Mouse (Mus musculus): ENCODE measurements around the gene Rnf214. TPM values are rescaled to one million over a fixed set of nuclear protein-coding genes. Genes with fewer than 3 reads are reported as not detected.

Rnf214 gene
- polyA plus RNA-seq, 1 experiment from 2014 or later, result 50.5 TPM

DNA sequence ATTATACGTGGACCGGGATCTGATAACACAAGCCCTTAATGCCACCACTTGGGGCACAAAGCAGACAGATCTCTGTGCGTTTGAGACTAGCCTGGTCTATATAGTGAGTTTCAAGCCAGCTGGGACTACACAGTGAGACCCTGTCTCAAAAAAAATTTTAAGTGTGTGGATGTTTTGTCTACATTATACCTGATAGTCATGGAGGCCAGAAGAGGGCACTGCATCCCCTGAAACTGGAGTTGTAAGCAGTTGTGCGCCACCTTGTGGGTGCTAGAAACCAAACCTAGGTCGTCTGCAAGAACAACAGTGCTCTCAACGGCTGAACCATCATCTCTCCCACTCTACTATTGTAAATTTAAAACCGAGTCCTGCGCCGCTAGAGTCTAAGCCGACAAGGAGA lies 77.6 kb downstream of the Rnf214 start:
- H3K4me2 ChIP-seq (replicated peaks; ENCODE audit: low read depth, low read length), result peak overlapping the region; percentile 84
- no peak for ATAC-seq (ENCODE audit: low FRiP score, low TSS enrichment)
- H3K4me3 ChIP-seq (ENCODE audit: low read length), result peak overlapping the region; percentile 79
- no peak overlapping the region for H3K9ac ChIP-seq (replicated peaks; ENCODE audit: low read length)
- no peak overlapping the region for H3K27ac ChIP-seq (ENCODE audit: low read length)
- H3K9me3 ChIP-seq (ENCODE audit: low read length), result peaks cover 8% of the 10 kb centered on the region
- WGBS, result 30% methylated on average over 10 of the region's 10 CpGs
- no peaks in the 10 kb centered on the region for H3K27me3 ChIP-seq (ENCODE audit: insufficient read depth, low read length)
- H3K4me1 ChIP-seq (ENCODE audit: insufficient read depth, low read length), result peaks cover 12% of the 10 kb centered on the region
- H3K36me3 ChIP-seq (ENCODE audit: insufficient read depth, low read length), result no peaks in the 10 kb centered on the region

GRCm38 (mm10) chr9:45828291-45828963 lies 78.3 kb downstream of the Rnf214 start, which contains the start of gene Cep164:
Gene Cep164, minus strand, starts transcription at chr9:45828691.
- Histone ChIP-seq H3K4me2 (replicated peaks; ENCODE audit: low read depth, low read length) (peak within 1 kb of the TSS; percentile 84), H3K27me3 (ENCODE audit: insufficient read depth, low read length) (no peaks in the 10 kb centered on the region), H3K9me3 (ENCODE audit: low read length) (peaks cover 8% of the 10 kb centered on the region), H3K4me3 (ENCODE audit: low read length) (peak within 1 kb of the TSS; percentile 79), H3K4me1 (ENCODE audit: insufficient read depth, low read length) (peaks cover 12% of the 10 kb centered on the region), H3K9ac (replicated peaks; ENCODE audit: low read length) (peak within 1 kb of the TSS; percentile 76), H3K27ac (ENCODE audit: low read length) (peak within 1 kb of the TSS; percentile 82), H3K36me3 (ENCODE audit: insufficient read depth, low read length) (no peaks in the 10 kb centered on the region)
- under 1% methylated on average over 31 of the region's 31 CpGs for WGBS
- peak; percentile 97 for ATAC-seq (ENCODE audit: low FRiP score, low TSS enrichment)

DNA sequence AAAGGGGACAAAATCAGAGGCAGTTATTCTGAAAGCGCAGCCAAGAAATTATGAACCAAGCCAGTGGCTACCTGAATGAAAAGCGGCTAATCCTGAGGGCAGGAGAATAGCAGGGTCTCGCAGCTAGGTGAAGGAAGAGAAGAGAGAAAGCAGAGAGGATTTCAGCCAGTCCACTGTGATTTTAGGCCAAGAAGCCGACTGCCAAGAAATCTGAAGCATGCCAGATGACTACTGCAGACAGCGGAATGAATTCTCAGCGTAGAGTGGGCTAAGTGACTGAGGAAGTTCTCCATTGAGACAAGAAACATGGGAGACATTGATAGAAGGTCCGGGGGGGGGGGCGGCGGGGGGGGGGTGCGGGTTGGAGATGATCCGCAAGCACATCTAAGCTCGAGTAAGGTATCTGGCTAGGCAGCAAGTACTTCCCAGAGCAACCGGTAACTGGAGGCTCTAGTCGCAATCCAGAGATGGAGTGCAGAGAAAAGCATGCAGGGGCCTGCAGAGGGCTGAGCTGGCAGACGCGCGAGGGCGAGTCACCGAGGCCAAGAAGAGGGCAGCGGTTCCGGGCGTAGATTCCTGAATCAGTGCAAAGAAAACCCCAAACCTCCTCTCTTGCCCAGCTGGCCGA lies 78.9 kb downstream of the Rnf214 start:
- Histone ChIP-seq H3K27me3 (ENCODE audit: insufficient read depth, low read length) (no peaks in the 10 kb centered on the region), H3K4me3 (ENCODE audit: low read length) (peak overlapping the region; percentile 79), H3K9ac (replicated peaks; ENCODE audit: low read length) (peak overlapping the region; percentile 76), H3K27ac (ENCODE audit: low read length) (peak overlapping the region; percentile 82), H3K4me1 (ENCODE audit: insufficient read depth, low read length) (peaks cover 12% of the 10 kb centered on the region), H3K9me3 (ENCODE audit: low read length) (peaks cover 8% of the 10 kb centered on the region), H3K36me3 (ENCODE audit: insufficient read depth, low read length) (no peaks in the 10 kb centered on the region), H3K4me2 (replicated peaks; ENCODE audit: low read depth, low read length) (peak overlapping the region; percentile 84)
- ATAC-seq (ENCODE audit: low FRiP score, low TSS enrichment), result peak; percentile 40
- WGBS, result 7% methylated on average over 21 of the region's 23 CpGs

DNA sequence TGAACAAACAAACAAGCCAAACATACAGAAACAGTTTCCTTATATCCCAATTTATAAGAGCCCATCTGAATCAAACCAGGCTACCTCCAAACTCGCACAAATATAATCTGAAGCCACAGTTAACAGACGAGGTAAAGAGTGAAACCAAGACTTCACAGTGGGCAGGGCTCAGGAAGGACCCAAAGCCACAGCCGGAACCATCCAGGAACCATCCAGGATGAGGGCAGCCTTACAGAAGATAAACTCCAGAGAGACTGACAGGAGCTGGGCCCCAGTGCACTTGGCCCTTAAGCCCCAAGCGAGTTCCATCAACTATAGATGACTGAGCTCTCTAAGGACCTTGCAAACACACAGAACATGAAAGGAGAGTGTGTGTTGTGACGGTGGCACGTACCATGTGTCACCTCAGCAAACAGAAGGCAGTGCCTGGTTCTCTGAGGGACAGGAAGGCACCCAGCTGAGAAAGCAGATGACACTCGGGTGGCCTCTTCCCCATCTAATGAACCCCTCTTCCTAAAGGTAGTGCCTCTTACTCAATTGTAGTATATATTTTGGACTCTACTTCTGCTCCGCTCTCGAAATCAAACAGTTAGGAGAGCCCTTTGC lies 88.2 kb downstream of the Rnf214 start:
- Histone ChIP-seq H3K4me1 (ENCODE audit: insufficient read depth, low read length) (peaks cover 7% of the 10 kb centered on the region), H3K4me2 (replicated peaks; ENCODE audit: low read depth, low read length) (no peak overlapping the region), H3K27me3 (ENCODE audit: insufficient read depth, low read length) (no peaks in the 10 kb centered on the region), H3K36me3 (ENCODE audit: insufficient read depth, low read length) (peaks cover 18% of the 10 kb centered on the region), H3K9me3 (ENCODE audit: low read length) (no peaks in the 10 kb centered on the region), H3K4me3 (ENCODE audit: low read length) (no peak overlapping the region), H3K27ac (ENCODE audit: low read length) (no peak overlapping the region), H3K9ac (replicated peaks; ENCODE audit: low read length) (no peak overlapping the region)
- WGBS, result 90% methylated on average over 9 of the region's 9 CpGs
- no peak for ATAC-seq (ENCODE audit: low FRiP score, low TSS enrichment)

- Histone ChIP-seq H3K27ac (ENCODE audit: low read length) (0 out of 2 replicates have a peak overlapping the region, but pooled peaks have one; percentile 11), H3K4me1 (ENCODE audit: insufficient read depth, low read length) (peaks cover 7% of the 10 kb centered on the region), H3K4me3 (ENCODE audit: low read length) (no peak overlapping the region), H3K36me3 (ENCODE audit: insufficient read depth, low read length) (peaks cover 18% of the 10 kb centered on the region), H3K9me3 (ENCODE audit: low read length) (no peaks in the 10 kb centered on the region), H3K27me3 (ENCODE audit: insufficient read depth, low read length) (no peaks in the 10 kb centered on the region), H3K4me2 (replicated peaks; ENCODE audit: low read depth, low read length) (no peak overlapping the region), H3K9ac (replicated peaks; ENCODE audit: low read length) (no peak overlapping the region)
- ATAC-seq (ENCODE audit: low FRiP score, low TSS enrichment), result no peak
- WGBS, result 53% methylated on average over 10 of the region's 10 CpGs
Observed at GRCm38 (mm10) chr9:45815525-45815924, 91.2 kb downstream of the Rnf214 start.

- Histone ChIP-seq H3K9me3 (ENCODE audit: low read length) (no peaks in the 10 kb centered on the region), H3K36me3 (ENCODE audit: insufficient read depth, low read length) (peaks cover 18% of the 10 kb centered on the region)
Observed at GRCm38 (mm10) chr9:45815113-45815512, 91.6 kb downstream of the Rnf214 start.

More at GRCm38 (mm10) chr9:45815113-45815512, 91.6 kb downstream of the Rnf214 start:
- H3K9ac ChIP-seq (replicated peaks; ENCODE audit: low read length), result no peak overlapping the region
- WGBS, result 66% methylated on average over 9 of the region's 9 CpGs
- no peak overlapping the region for H3K4me3 ChIP-seq (ENCODE audit: low read length)
- no peaks in the 10 kb centered on the region for H3K27me3 ChIP-seq (ENCODE audit: insufficient read depth, low read length)
- H3K4me1 ChIP-seq (ENCODE audit: insufficient read depth, low read length), result peaks cover 7% of the 10 kb centered on the region
- no peak for ATAC-seq (ENCODE audit: low FRiP score, low TSS enrichment)
- 0 out of 2 replicates have a peak overlapping the region, but pooled peaks have one; percentile 11 for H3K27ac ChIP-seq (ENCODE audit: low read length)
- H3K4me2 ChIP-seq (replicated peaks; ENCODE audit: low read depth, low read length), result no peak overlapping the region

Small RNA genes lying within 50 kb of the gene (microRNA-seq; reads per million reads assigned to microRNA genes)
- gene Mir7087, result not detected

Other genes with a start within 250 kb of the Rnf214 start
- gene Cep164, start 78.2 kb downstream of the Rnf214 start, polyA plus RNA-seq (2015; fragmentation: Nextera tagmentation; extraction: Ambion mirVana), result 24.1 and 31.1 TPM in 2 replicates
- gene Bace1, start 68.3 kb downstream of the Rnf214 start, polyA plus RNA-seq (2015; fragmentation: Nextera tagmentation; extraction: Ambion mirVana), result 35.2 and 38.8 TPM in 2 replicates
- gene Pcsk7, start 414 bp downstream of the Rnf214 start, polyA plus RNA-seq (2015; fragmentation: Nextera tagmentation; extraction: Ambion mirVana), result 23.2 and 24.9 TPM in 2 replicates
- gene Tagln, start 29.1 kb upstream of the Rnf214 start, polyA plus RNA-seq (2015; fragmentation: Nextera tagmentation; extraction: Ambion mirVana), result 92.3 and 154 TPM in 2 replicates
- 44.5 and 45.8 TPM in 2 replicates for gene Sidt2, start 48.3 kb upstream of the Rnf214 start, polyA plus RNA-seq (2015; fragmentation: Nextera tagmentation; extraction: Ambion mirVana)
- gene Pafah1b2, start 105.8 kb upstream of the Rnf214 start, polyA plus RNA-seq (2015; fragmentation: Nextera tagmentation; extraction: Ambion mirVana), result 166 and 173 TPM in 2 replicates
- 5.2 and 5.6 TPM in 2 replicates for gene Sik3, start 105.9 kb upstream of the Rnf214 start, polyA plus RNA-seq (2015; fragmentation: Nextera tagmentation; extraction: Ambion mirVana)